Mouse (Mus musculus) G1E (cell line): ENCODE measurements around the gene Atrnl1. TPM values are rescaled to one million over a fixed set of nuclear protein-coding genes. Genes with fewer than 3 reads are reported as not detected.

Source experiments
- ATAC-seq: 2 replicates; pipeline ENCODE4 v1.8.0; 2016; ENCODE audit warnings: mild to moderate bottlenecking; ENCODE audit not compliant: insufficient number of reproducible peaks, poor library complexity, low FRiP score, severe bottlenecking; ENCODE audit errors: extremely low read depth
- DNase-seq: peaks from one replicate; pipeline ENCODE4 v3.0.0; 2012; ENCODE audit warnings: low spot score
- H3K27me3 ChIP-seq: 2 replicates; pipeline ENCODE4 v1.6.1; 2012; ENCODE audit warnings: mild to moderate bottlenecking, low read length, inconsistent platforms; ENCODE audit not compliant: insufficient read depth
- H3K36me3 ChIP-seq: replicated peaks from 2 replicates; pipeline ENCODE3; 2012; ENCODE audit warnings: mild to moderate bottlenecking, inconsistent platforms
- H3K4me1 ChIP-seq: 2 replicates; pipeline ENCODE4 v1.6.1; 2012; ENCODE audit warnings: low read depth, low read length, inconsistent platforms, mixed read lengths; ENCODE audit not compliant: insufficient read depth
- H3K4me3 ChIP-seq: 2 replicates; pipeline ENCODE4 v1.5.1; 2012; ENCODE audit warnings: low read depth, mild to moderate bottlenecking, inconsistent platforms, low read length, moderate library complexity, mixed read lengths
- H3K9me3 ChIP-seq: replicated peaks from 2 replicates; pipeline ENCODE4 v1.6.1; 2012; ENCODE audit warnings: inconsistent platforms
- CTCF ChIP-seq: IDR thresholded peaks from 2 replicates; pipeline ENCODE4 v1.5.1; 2012; ENCODE audit warnings: low read depth, low read length, inconsistent platforms, mixed read lengths
- GATA1 ChIP-seq: IDR thresholded peaks from 2 replicates; pipeline ENCODE4 v1.6.1; 2012; ENCODE audit warnings: borderline replicate concordance, low read length, inconsistent platforms, mixed read lengths
- GATA2 ChIP-seq: IDR thresholded peaks from 2 replicates; pipeline ENCODE4 v1.6.1; 2012; ENCODE audit warnings: low read depth, low read length, inconsistent platforms, borderline replicate concordance
- POLR2AphosphoS5 ChIP-seq: IDR thresholded peaks from 2 replicates; pipeline ENCODE4 v1.6.1; 2012; ENCODE audit warnings: low read depth, low read length, inconsistent platforms; ENCODE audit not compliant: insufficient replicate concordance
- TAL1 ChIP-seq: conservative IDR thresholded peaks from 2 replicates; pipeline ENCODE4 v1.6.1; 2012; ENCODE audit warnings: low read depth, low read length, inconsistent platforms, mixed read lengths
- polyA plus RNA-seq: library from polyadenylated mRNA; stranded (reverse); fragments of >175 nt; gene quantifications from 2 replicates; pipeline ENCODE4 v1.2.3, GENCODE M21; 2012
- total RNA-seq, 2 experiments: library from RNA; stranded (forward) in 1 of 2; stranded (reverse) in 1 of 2; fragments of 200-1000 nt in 1 of 2; fragments of >200 nt in 1 of 2; fragmentation: Nextera tagmentation in 1 of 2; gene quantifications; 2 replicates each; pipeline ENCODE4 v1.2.3; 2014 to 2017

Atrnl1 gene
- total and polyA plus RNA-seq, 3 experiments = 0.52 to 5.8 (median 3.2) TPM

DNA sequence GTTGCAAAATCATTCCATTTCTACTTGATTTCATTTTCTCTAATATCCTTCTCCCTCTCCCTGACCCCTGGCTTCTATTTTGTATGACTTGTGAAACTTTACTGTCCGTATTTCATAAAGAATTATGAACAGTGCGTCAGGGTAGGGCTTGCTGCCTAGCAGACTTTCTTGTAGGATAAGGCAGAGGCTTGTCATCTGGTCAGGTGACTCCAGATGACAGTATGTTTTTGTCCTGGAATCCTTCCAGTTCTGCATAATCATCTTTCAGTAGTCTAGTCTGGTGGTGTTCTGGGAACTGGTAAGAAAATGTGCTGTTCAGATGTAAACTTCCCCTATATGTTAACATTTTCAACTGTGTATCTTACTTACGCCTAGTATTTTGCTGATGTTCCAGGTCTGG is 4.9 kb upstream of the Atrnl1 start:
- Histone ChIP-seq H3K27me3 (peaks cover 8% of the 10 kb centered on the region; the same call in 1 of the 2 replicates), H3K4me3 (no peak overlapping the region), H3K36me3 (no peaks in the 10 kb centered on the region), H3K9me3 (0 out of 2 replicates have a peak, but pooled peaks cover 3% of the 10 kb centered on the region), H3K4me1 (peaks cover 9% of the 10 kb centered on the region)
- ATAC-seq (no peak), DNase-seq (no peak)
- TF ChIP-seq GATA2 = no peak
- TF ChIP-seq GATA1 = no peak
- TF ChIP-seq TAL1 = no peak
- TF ChIP-seq POLR2AphosphoS5 = no peak
- TF ChIP-seq CTCF = no peak

DNA sequence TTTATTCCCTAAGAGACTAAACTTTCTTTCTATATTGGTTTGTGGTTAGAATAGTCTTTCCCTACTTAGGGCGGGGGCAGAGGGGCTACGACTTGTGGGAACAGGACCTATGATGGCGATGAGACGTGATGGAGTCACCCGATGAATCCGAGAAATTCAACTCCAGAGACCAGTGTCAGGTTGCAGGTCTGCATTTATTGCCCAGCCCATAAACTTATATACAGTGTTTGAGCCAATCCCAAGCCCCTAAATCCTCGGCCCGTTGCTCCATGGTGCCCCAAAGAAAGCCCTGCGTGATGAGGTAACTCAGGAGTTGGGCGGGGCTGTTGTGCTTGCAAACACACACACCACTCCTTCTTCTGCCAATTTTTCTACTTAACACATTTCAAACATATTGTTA is 4.5 kb upstream of the Atrnl1 start:
- Histone ChIP-seq H3K27me3 (peaks cover 8% of the 10 kb centered on the region; the same call in 1 of the 2 replicates), H3K4me3 (no peak overlapping the region)
- ATAC-seq = no peak

GRCm38 (mm10) chr19:57609361-57610057 is 1.3 kb upstream of the Atrnl1 start:
- 0 out of 2 replicates have a peak, but pooled peaks cover 3% of the 10 kb centered on the region for H3K9me3 ChIP-seq
- H3K36me3 ChIP-seq = no peaks in the 10 kb centered on the region
- DNase-seq (no peak), ATAC-seq (no peak)
- peak overlapping the region; percentile 82; the same call in 1 of the 2 replicates for H3K4me3 ChIP-seq
- no peak for TF ChIP-seq GATA2
- no peak for TF ChIP-seq POLR2AphosphoS5
- no peak for TF ChIP-seq CTCF
- TF ChIP-seq TAL1 = no peak
- no peak for TF ChIP-seq GATA1
- peaks cover 20% of the 10 kb centered on the region for H3K4me1 ChIP-seq
- peaks cover 8% of the 10 kb centered on the region; the same call in 1 of the 2 replicates for H3K27me3 ChIP-seq

More for the DNA sequence above, 4.5 kb upstream of the Atrnl1 start:
- H3K4me1 ChIP-seq = peaks cover 11% of the 10 kb centered on the region
- TF ChIP-seq POLR2AphosphoS5 = no peak
- no peak for TF ChIP-seq TAL1
- TF ChIP-seq CTCF = no peak
- TF ChIP-seq GATA2 = no peak
- TF ChIP-seq GATA1 = no peak
- no peaks in the 10 kb centered on the region for H3K36me3 ChIP-seq
- H3K9me3 ChIP-seq = 0 out of 2 replicates have a peak, but pooled peaks cover 3% of the 10 kb centered on the region
- no peak for DNase-seq

- Histone ChIP-seq H3K4me3 (peak overlapping the region; percentile 82), H3K36me3 (no peaks in the 10 kb centered on the region), H3K27me3 (peaks cover 8% of the 10 kb centered on the region; the same call in 1 of the 2 replicates), H3K9me3 (0 out of 2 replicates have a peak, but pooled peaks cover 3% of the 10 kb centered on the region), H3K4me1 (peaks cover 20% of the 10 kb centered on the region)
- TF ChIP-seq TAL1 = no peak
- TF ChIP-seq GATA1 = no peak
- TF ChIP-seq POLR2AphosphoS5 = no peak
- no peak for TF ChIP-seq GATA2
- no peak for TF ChIP-seq CTCF
- ATAC-seq = no peak; the same call in 1 of the 2 replicates
- DNase-seq = peak; percentile 19
Measured at GRCm38 (mm10) chr19:57610058-57610475, 767 bp upstream of the Atrnl1 start.

DNA sequence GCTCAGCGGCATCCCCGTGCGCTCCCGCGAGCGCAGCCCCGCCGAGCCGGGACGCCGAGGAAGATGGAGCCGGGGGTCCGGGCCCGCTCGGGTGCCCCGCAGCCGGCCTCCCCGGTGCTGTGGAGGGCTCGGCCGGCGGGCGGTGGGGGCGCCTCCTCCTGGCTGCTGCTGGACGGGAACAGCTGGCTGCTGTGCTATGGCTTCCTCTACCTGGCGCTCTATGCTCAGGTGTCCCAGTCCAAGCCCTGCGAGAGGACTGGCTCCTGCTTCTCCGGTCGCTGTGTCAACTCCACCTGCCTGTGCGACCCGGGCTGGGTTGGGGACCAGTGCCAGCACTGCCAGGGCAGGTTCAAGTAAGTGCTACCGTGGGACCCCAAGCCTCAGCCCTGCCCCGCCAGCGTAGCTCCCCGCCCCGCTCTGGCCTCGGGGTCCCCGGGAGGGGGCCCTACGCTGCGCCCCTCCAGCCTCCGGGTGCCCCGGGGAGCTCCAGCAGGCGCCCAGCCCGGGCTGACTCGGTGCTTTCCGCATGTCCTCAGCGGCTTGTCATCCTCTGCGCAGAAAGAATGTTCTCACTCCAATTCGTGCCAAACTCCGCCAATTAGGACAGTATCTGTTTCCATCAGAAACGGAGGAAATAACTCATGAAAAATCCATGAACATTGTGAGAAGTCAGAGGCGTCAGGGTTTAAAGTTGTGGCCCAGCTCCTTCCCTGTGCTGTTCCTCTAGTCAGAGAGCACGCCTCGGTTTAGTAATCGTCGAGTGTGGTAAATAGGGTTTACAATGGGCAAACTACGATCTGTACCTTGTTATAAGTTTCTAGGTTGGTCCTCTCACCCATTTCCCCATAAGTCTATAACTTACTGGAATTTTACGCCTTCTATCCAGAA is 701 bp downstream of the Atrnl1 start:
- H3K4me1 ChIP-seq = peaks cover 20% of the 10 kb centered on the region
- H3K27me3 ChIP-seq = peaks cover 8% of the 10 kb centered on the region; the same call in 1 of the 2 replicates
- no peaks in the 10 kb centered on the region for H3K36me3 ChIP-seq
- ATAC-seq (peak; percentile 42; the same call in 1 of the 2 replicates), DNase-seq (peak; percentile 37)
- peak overlapping the region; percentile 82 for H3K4me3 ChIP-seq
- H3K9me3 ChIP-seq = no peaks in the 10 kb centered on the region
- TF ChIP-seq POLR2AphosphoS5 (no peak), GATA1 (no peak), GATA2 (no peak), CTCF (no peak)

DNA sequence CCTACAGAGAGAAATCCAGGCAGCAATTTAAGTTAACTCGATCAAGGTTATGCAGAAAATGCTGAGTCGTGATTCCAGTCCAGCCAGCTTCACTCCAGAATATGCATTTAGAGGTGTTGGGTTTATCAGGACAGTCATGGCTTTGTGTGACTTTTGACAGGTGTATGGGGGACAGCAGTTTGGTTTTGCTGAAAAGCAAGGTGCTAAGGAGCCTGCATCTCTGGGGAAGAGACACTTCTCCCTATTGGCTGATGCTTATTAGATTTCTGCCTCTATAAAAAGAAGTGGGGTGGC is 1.3 kb downstream of the Atrnl1 start:
- H3K4me1 ChIP-seq = peaks cover 20% of the 10 kb centered on the region
- H3K9me3 ChIP-seq = no peaks in the 10 kb centered on the region
- no peak overlapping the region for H3K4me3 ChIP-seq
- TF ChIP-seq GATA2 = no peak
- TF ChIP-seq CTCF = no peak
- TF ChIP-seq GATA1 = no peak
- no peak for TF ChIP-seq POLR2AphosphoS5
- DNase-seq (no peak), ATAC-seq (no peak)
- H3K36me3 ChIP-seq = no peaks in the 10 kb centered on the region
- peaks cover 8% of the 10 kb centered on the region; the same call in 1 of the 2 replicates for H3K27me3 ChIP-seq
